Mouse (Mus musculus) bone marrow, adult 2 months (tissue): ENCODE measurements around the gene Shank3.

Experiments used
- CTCF ChIP-seq: fragments of 200-500 bp; IDR thresholded peaks from 2 replicates; pipeline ENCODE4 v1.5.1; 2011; ENCODE audit warnings: low read length, control low read depth; ENCODE audit not compliant: control insufficient read depth, insufficient read depth
- POLR2A ChIP-seq: fragments of 200-500 bp; IDR thresholded peaks from 2 replicates; pipeline ENCODE4 v1.6.1; 2011; ENCODE audit warnings: low read depth, mild to moderate bottlenecking, control low read depth, low read length, borderline replicate concordance; ENCODE audit not compliant: control insufficient read depth

DNA sequence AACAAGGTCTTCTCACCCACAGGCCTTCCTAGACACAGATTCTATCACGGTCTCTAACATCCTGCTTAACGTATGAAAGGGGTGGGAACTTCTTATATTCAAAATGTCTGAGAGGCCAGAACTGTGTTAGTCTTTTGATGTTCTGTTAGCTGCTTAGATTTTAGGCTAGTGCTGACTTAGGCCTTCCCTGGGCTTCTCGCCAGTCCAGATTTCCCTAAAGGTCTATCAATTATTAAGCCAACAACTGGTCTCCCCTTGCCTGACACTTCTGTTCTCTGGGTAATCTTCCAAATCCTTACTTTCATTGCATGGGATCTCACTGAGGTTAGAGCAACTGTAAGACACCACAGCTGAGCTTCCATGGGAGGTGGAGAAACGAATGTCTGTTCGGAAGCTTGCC lies 89.7 kb downstream of the Shank3 start:
- TF ChIP-seq CTCF (no peak), POLR2A (no peak)
